Comparison of ENCODE assay signal across 14 mouse cellular contexts in genomic region chr10:25068301-25068700, GRCm38 (mm10).
A peak's percentile ranks its signal among the peaks of the same experiment; 100 is the strongest.
DNase-seq lines count a peak whose midpoint lies in the region; ATAC-seq and TF ChIP-seq lines count a peak whose summit lies in the region.
"Had no signal": no experiment of that assay in that cellular context is flagged by ENCODE, and none has a peak within 500 bp of the region (broad histone marks: within the 10 kb centered on the region; RNA-seq: fewer than 3 reads in every experiment).

No protein-coding gene starts in this region.

- intact Hi-C loops in heart, adult 2 months (cut with DNase I), result no loop called here

- DNase-seq in forebrain, embryonic 14.5 days (ENCODE audit: low spot score), result no peak
- no peak for DNase-seq in forebrain, embryonic 10.5 days (ENCODE audit: extremely low spot score, low spot score)
- DNase-seq in heart, postnatal 0 days (ENCODE audit: low spot score), result peak; percentile 21
- no peak for DNase-seq in heart, adult 2 months
- no peak for DNase-seq in forebrain, postnatal 0 days
- no peak for DNase-seq in layer of hippocampus, adult 8-10 months (ENCODE audit: low spot score in 2 of 2)
- DNase-seq in right cerebral cortex, postnatal 36 days (ENCODE audit: low spot score in 2 of 2), result no peak
- DNase-seq: cerebellum, postnatal 25 days; right cerebral cortex, postnatal 14 days had no signal

- no peaks in the 10 kb centered on the region for H3K4me1 ChIP-seq in forebrain, embryonic 14.5 days (ENCODE audit: control insufficient read depth, insufficient read depth, low read length)
- H3K4me1 ChIP-seq in forebrain, embryonic 10.5 days, result no peaks in the 10 kb centered on the region
- H3K4me1 ChIP-seq in heart, postnatal 0 days (ENCODE audit: control insufficient read depth, insufficient read depth), result peaks cover 11% of the 10 kb centered on the region; the same call in 1 of the 2 replicates
- no peaks in the 10 kb centered on the region for H3K4me1 ChIP-seq in heart, adult 2 months (ENCODE audit: control insufficient read depth, insufficient read depth, low read length)
- no peaks in the 10 kb centered on the region for H3K4me1 ChIP-seq in forebrain, postnatal 0 days (ENCODE audit: insufficient read depth)
- H3K4me1 ChIP-seq in midbrain, embryonic 16.5 days (ENCODE audit: control insufficient read depth, insufficient read depth, low read length), result peaks cover 3% of the 10 kb centered on the region
- H3K4me1 ChIP-seq: limb, embryonic 13.5 days had no signal

- no peak overlapping the region for H3K9ac ChIP-seq in forebrain, embryonic 14.5 days (ENCODE audit: low read length)
- H3K9ac ChIP-seq in heart, postnatal 0 days (replicated peaks; ENCODE audit: low read depth, low read length), result no peak overlapping the region
- no peak overlapping the region for H3K9ac ChIP-seq in heart, adult 2 months (ENCODE audit: low read depth, low read length)
- H3K9ac ChIP-seq in forebrain, postnatal 0 days, result no peak overlapping the region
- H3K9ac ChIP-seq in midbrain, embryonic 16.5 days (ENCODE audit: low read depth, low read length), result no peak overlapping the region
- H3K9ac ChIP-seq: limb, embryonic 13.5 days had no signal

- H3K36me3 ChIP-seq in forebrain, embryonic 14.5 days (ENCODE audit: control insufficient read depth, insufficient read depth, low read length), result no peaks in the 10 kb centered on the region
- H3K36me3 ChIP-seq in forebrain, embryonic 10.5 days (replicated peaks), result no peaks in the 10 kb centered on the region
- H3K36me3 ChIP-seq in heart, postnatal 0 days (replicated peaks; ENCODE audit: control insufficient read depth, insufficient read depth, low read length), result no peaks in the 10 kb centered on the region
- no peaks in the 10 kb centered on the region for H3K36me3 ChIP-seq in heart, adult 2 months (ENCODE audit: control insufficient read depth, insufficient read depth, low read length)
- no peaks in the 10 kb centered on the region for H3K36me3 ChIP-seq in forebrain, postnatal 0 days (ENCODE audit: insufficient read depth)
- H3K36me3 ChIP-seq in midbrain, embryonic 16.5 days (ENCODE audit: control insufficient read depth, insufficient read depth, low read length), result no peaks in the 10 kb centered on the region
- H3K36me3 ChIP-seq: limb, embryonic 13.5 days had no signal

- TF ChIP-seq CTCF in heart, postnatal 0 days (IDR thresholded peaks at IDR 0.05; ENCODE audit: low read depth), result no peak
- TF ChIP-seq CTCF in heart, adult 2 months (IDR thresholded peaks at IDR 0.05), result no peak
- TF ChIP-seq CTCF in forebrain, postnatal 0 days (IDR thresholded peaks at IDR 0.05; ENCODE audit: low read depth), result no peak

- no peaks in the 10 kb centered on the region for H3K79me2 ChIP-seq in heart, adult 2 months (replicated peaks; ENCODE audit: control insufficient read depth, insufficient read depth, low read length)

- H3K4me3 ChIP-seq in forebrain, embryonic 14.5 days (ENCODE audit: low read depth, low read length), result no peak overlapping the region
- no peak overlapping the region for H3K4me3 ChIP-seq in forebrain, embryonic 10.5 days
- H3K4me3 ChIP-seq in heart, postnatal 0 days (ENCODE audit: low read depth, low read length), result no peak overlapping the region
- no peak overlapping the region for H3K4me3 ChIP-seq in heart, adult 2 months
- no peak overlapping the region for H3K4me3 ChIP-seq in forebrain, postnatal 0 days (ENCODE audit: low read depth, low read length)
- H3K4me3 ChIP-seq in midbrain, embryonic 16.5 days (ENCODE audit: low read depth, low read length), result no peak overlapping the region
- H3K4me3 ChIP-seq: limb, embryonic 13.5 days had no signal

- H3K9me3 ChIP-seq in forebrain, embryonic 14.5 days (replicated peaks; ENCODE audit: control insufficient read depth, low read length), result no peaks in the 10 kb centered on the region
- peaks cover 7% of the 10 kb centered on the region for H3K9me3 ChIP-seq in forebrain, embryonic 10.5 days
- H3K9me3 ChIP-seq in heart, postnatal 0 days (replicated peaks; ENCODE audit: control insufficient read depth, low read length), result 0 out of 2 replicates have a peak, but pooled peaks cover 4% of the 10 kb centered on the region
- no peaks in the 10 kb centered on the region for H3K9me3 ChIP-seq in forebrain, postnatal 0 days (ENCODE audit: low read length)
- no peaks in the 10 kb centered on the region; the same call in 1 of the 2 replicates for H3K9me3 ChIP-seq in midbrain, embryonic 16.5 days (replicated peaks; ENCODE audit: control insufficient read depth, low read length, poor library complexity, severe bottlenecking)

- no peaks in the 10 kb centered on the region for H3K27me3 ChIP-seq in forebrain, embryonic 14.5 days (replicated peaks; ENCODE audit: control insufficient read depth, insufficient read depth, low read length)
- H3K27me3 ChIP-seq in forebrain, embryonic 10.5 days (ENCODE audit: poor library complexity, severe bottlenecking), result no peaks in the 10 kb centered on the region
- no peaks in the 10 kb centered on the region for H3K27me3 ChIP-seq in heart, postnatal 0 days (ENCODE audit: control insufficient read depth, insufficient read depth, low read length)
- no peaks in the 10 kb centered on the region for H3K27me3 ChIP-seq in heart, adult 2 months (ENCODE audit: control insufficient read depth, insufficient read depth, low read length)
- H3K27me3 ChIP-seq in forebrain, postnatal 0 days (ENCODE audit: insufficient read depth, low read length), result no peaks in the 10 kb centered on the region
- no peaks in the 10 kb centered on the region for H3K27me3 ChIP-seq in midbrain, embryonic 16.5 days (ENCODE audit: control insufficient read depth, insufficient read depth, low read depth, low read length)
- H3K27me3 ChIP-seq: limb, embryonic 13.5 days; Patski had no signal

- TF ChIP-seq EP300 in heart, postnatal 0 days (IDR thresholded peaks at IDR 0.05; ENCODE audit: low read depth), result no peak
- TF ChIP-seq EP300 in heart, adult 2 months (IDR thresholded peaks at IDR 0.05; ENCODE audit: insufficient read depth, low read depth, low read length), result no peak

- no peak overlapping the region for H3K27ac ChIP-seq in forebrain, embryonic 14.5 days (ENCODE audit: low read depth, low read length)
- H3K27ac ChIP-seq in forebrain, embryonic 10.5 days, result no peak overlapping the region
- H3K27ac ChIP-seq in heart, postnatal 0 days (ENCODE audit: low read depth), result no peak overlapping the region
- no peak overlapping the region for H3K27ac ChIP-seq in heart, adult 2 months
- no peak overlapping the region for H3K27ac ChIP-seq in forebrain, postnatal 0 days (ENCODE audit: low read depth, low read length)
- H3K27ac ChIP-seq in midbrain, embryonic 16.5 days (ENCODE audit: low read length), result peak overlapping the region; percentile 45; the same call in 1 of the 2 replicates
- H3K27ac ChIP-seq: kidney, postnatal 0 days; limb, embryonic 13.5 days had no signal

- no peak for TF ChIP-seq POLR2A in heart, adult 2 months (IDR thresholded peaks at IDR 0.05; ENCODE audit: insufficient read depth, low read depth, low read length)

- peak; percentile 15; the same call in 1 of the 2 replicates for ATAC-seq in forebrain, embryonic 14.5 days
- peak; percentile 63; the same call in 1 of the 2 replicates for ATAC-seq in heart, postnatal 0 days (ENCODE audit: insufficient read depth, low read depth)
- peak; percentile 18; the same call in 1 of the 2 replicates for ATAC-seq in forebrain, postnatal 0 days
- ATAC-seq in midbrain, embryonic 16.5 days, result 0 out of 2 replicates have a peak, but pooled peaks have one; percentile 51
- ATAC-seq: intestine, postnatal 0 days; Patski had no signal

- 71% methylated on average over 8 of the region's 8 CpGs for WGBS in forebrain, embryonic 14.5 days
- WGBS in forebrain, embryonic 10.5 days, result 84% methylated on average over 8 of the region's 8 CpGs
- 25% methylated on average over 8 of the region's 8 CpGs for WGBS in heart, postnatal 0 days
- WGBS in heart, adult 2 months, result 37% methylated on average over 8 of the region's 8 CpGs
- 59% methylated on average over 8 of the region's 8 CpGs for WGBS in forebrain, postnatal 0 days
- 53% methylated on average over 8 of the region's 8 CpGs for WGBS in midbrain, embryonic 16.5 days

- no peak overlapping the region for H3K4me2 ChIP-seq in forebrain, embryonic 14.5 days (ENCODE audit: low read length)
- no peak overlapping the region for H3K4me2 ChIP-seq in heart, postnatal 0 days (ENCODE audit: low read depth, low read length)
- H3K4me2 ChIP-seq in forebrain, postnatal 0 days (ENCODE audit: low read depth), result no peak overlapping the region
- H3K4me2 ChIP-seq in midbrain, embryonic 16.5 days (ENCODE audit: low read length), result no peak overlapping the region
- H3K4me2 ChIP-seq: limb, embryonic 13.5 days had no signal
